Mouse (Mus musculus): Measurements from ENCODE around the gene Zfp780b.
"Not testable (repeated sequence)": the region's sequence is repeated elsewhere in the genome, so short reads cannot be mapped to it uniquely, and the experiment has no call there.

The Zfp780b gene

GRCm38 (mm10) chr7:27978683-27979528, at the start of gene Zfp780b:
Zfp780b (minus strand) TSS chr7:27979171.
- peak; percentile 67 to 75 for DNase-seq (ENCODE audit: low spot score in 2 of 2)

GRCm38 (mm10) chr7:28014445-28014810, 35.5 kb upstream of the Zfp780b start:
- DNase-seq (ENCODE audit: low spot score in 2 of 2) = no peak

- DNase-seq (ENCODE audit: low spot score in 2 of 2) = peak; percentile 72 to 77
These were observed 34.8 kb upstream of the Zfp780b start, which contains the start of gene Zfp850 for GRCm38 (mm10) chr7:28013549-28014444. Zfp850 (minus strand) TSS chr7:28014115.

GRCm38 (mm10) chr7:28010271-28010670, 31.3 kb upstream of the Zfp780b start:
- DNase-seq (ENCODE audit: low spot score in 2 of 2) = no peak

GRCm38 (mm10) chr7:27982197-27982596, 3.2 kb upstream of the Zfp780b start:
- no peak for DNase-seq (ENCODE audit: low spot score in 2 of 2)

GRCm38 (mm10) chr7:27949451-27949850, 29.5 kb downstream of the Zfp780b start:
- DNase-seq (ENCODE audit: low spot score in 2 of 2) = not testable (repeated sequence)

- DNase-seq (ENCODE audit: low spot score in 2 of 2) = not testable (repeated sequence)
These were observed 37.1 kb downstream of the Zfp780b start for GRCm38 (mm10) chr7:27941869-27942268.

- DNase-seq (ENCODE audit: low spot score in 2 of 2) = not testable (repeated sequence)
These were observed 45.2 kb downstream of the Zfp780b start for GRCm38 (mm10) chr7:27933800-27934158.

- no peak for DNase-seq (ENCODE audit: low spot score in 2 of 2)
These were observed 45.7 kb downstream of the Zfp780b start for GRCm38 (mm10) chr7:27933050-27933799.

GRCm38 (mm10) chr7:27928818-27929695, 49.9 kb downstream of the Zfp780b start, which contains the start of gene Zfp974:
Zfp974 (minus strand) TSS chr7:27929460.
- DNase-seq (ENCODE audit: low spot score in 2 of 2) = peak; percentile 30 to 51

GRCm38 (mm10) chr7:27927041-27927440, 51.9 kb downstream of the Zfp780b start:
- DNase-seq (ENCODE audit: low spot score in 2 of 2) = not testable (repeated sequence)

GRCm38 (mm10) chr7:27910952-27911351, 68.0 kb downstream of the Zfp780b start:
- DNase-seq (ENCODE audit: low spot score in 2 of 2) = not testable (repeated sequence)
